Mouse (Mus musculus) cerebellum, adult 11-12 months (tissue): Measurements from ENCODE around the gene Fev.

Experiments used
- DNase-seq: peaks from one replicate; pipeline ENCODE4 v3.0.0; 2022

The Fev gene

GRCm38 (mm10) chr1:74877199-74877598 is 8.0 kb downstream of the Fev start:
- no peak for DNase-seq

GRCm38 (mm10) chr1:74872218-74872617 is 13.0 kb downstream of the Fev start:
- no peak for DNase-seq

GRCm38 (mm10) chr1:74861783-74862182 is 23.4 kb downstream of the Fev start:
- no peak for DNase-seq

- DNase-seq, result peak; percentile 36
Measured at GRCm38 (mm10) chr1:74859223-74859984, 25.8 kb downstream of the Fev start.

GRCm38 (mm10) chr1:74858805-74859204 is 26.4 kb downstream of the Fev start:
- no peak for DNase-seq

- DNase-seq, result peak; percentile 97
Measured at GRCm38 (mm10) chr1:74858171-74858719, 27.0 kb downstream of the Fev start.

GRCm38 (mm10) chr1:74857677-74858076 is 27.5 kb downstream of the Fev start:
- peak; percentile 47 for DNase-seq

- peak; percentile 52 for DNase-seq
Measured at GRCm38 (mm10) chr1:74857201-74857600, 28.0 kb downstream of the Fev start.

GRCm38 (mm10) chr1:74856791-74857190 is 28.4 kb downstream of the Fev start:
- DNase-seq, result peak; percentile 55

- DNase-seq, result peak; percentile 50
Measured at GRCm38 (mm10) chr1:74856439-74856720, 28.8 kb downstream of the Fev start.

GRCm38 (mm10) chr1:74855651-74856438 is 29.4 kb downstream of the Fev start:
- peak; percentile 67 for DNase-seq

- DNase-seq, result no peak
Measured at GRCm38 (mm10) chr1:74855156-74855555, 30.1 kb downstream of the Fev start.

- peak; percentile 95 for DNase-seq
Measured at GRCm38 (mm10) chr1:74854306-74855056, 30.7 kb downstream of the Fev start, which contains the start of gene Cdk5r2. Cdk5r2 (plus strand) TSS chr1:74854934.

- DNase-seq, result no peak
Measured at GRCm38 (mm10) chr1:74851001-74851775, 34.0 kb downstream of the Fev start.

- no peak for DNase-seq
Measured at GRCm38 (mm10) chr1:74850251-74850650, 35.0 kb downstream of the Fev start.

GRCm38 (mm10) chr1:74848946-74849345 is 36.3 kb downstream of the Fev start:
- DNase-seq, result no peak

GRCm38 (mm10) chr1:74846341-74846740 is 38.9 kb downstream of the Fev start:
- no peak for DNase-seq

- no peak for DNase-seq
Measured at GRCm38 (mm10) chr1:74843090-74843489, 42.1 kb downstream of the Fev start.

- DNase-seq, result no peak
Measured at GRCm38 (mm10) chr1:74833255-74833654, 52.0 kb downstream of the Fev start.
